Mouse (Mus musculus) gastrocnemius, adult 8-10 months (tissue): ENCODE results near the gene Lrrn4cl. TPM values are rescaled to one million over a fixed set of nuclear protein-coding genes. Genes with fewer than 3 reads are reported as not detected.
"Not testable (repeated sequence)": the region's sequence is repeated elsewhere in the genome, so short reads cannot be mapped to it uniquely, and the experiment has no call there.

Experiments used
- DNase-seq, 2 experiments: peaks; one replicate each; pipeline ENCODE4 v3.0.0; 2022; ENCODE audit warnings: low spot score in 2 of 2
- total RNA-seq, 4 experiments: library from RNA; stranded (reverse); gene quantifications; 2 replicates each; pipeline ENCODE4 v1.2.4; 2022

Gene Lrrn4cl
- 1 to 10 TPM; 5.3 to 8.8 (median 7.0) TPM for total RNA-seq

- peak; percentile 58 to 73 for DNase-seq
Measured at GRCm38 (mm10) chr19:8850402-8850901, at the start of gene Lrrn4cl. TSS of gene Lrrn4cl (plus strand) at chr19:8850768.

GRCm38 (mm10) chr19:8802130-8802821, 48.3 kb upstream of the Lrrn4cl start, which contains the start of gene Zbtb3:
TSS of gene Zbtb3 (plus strand) at chr19:8802555.
- peak; percentile 94 to 95 for DNase-seq

- DNase-seq, result no peak
Measured at GRCm38 (mm10) chr19:8803204-8803780, 47.3 kb upstream of the Lrrn4cl start.

- no peak for DNase-seq
Measured at GRCm38 (mm10) chr19:8803879-8804660, 46.5 kb upstream of the Lrrn4cl start.

GRCm38 (mm10) chr19:8806810-8807209, 43.8 kb upstream of the Lrrn4cl start:
- DNase-seq, result no peak

GRCm38 (mm10) chr19:8815812-8816211, 34.8 kb upstream of the Lrrn4cl start:
- DNase-seq, result no peak

- no peak for DNase-seq
Measured at GRCm38 (mm10) chr19:8817001-8817400, 33.6 kb upstream of the Lrrn4cl start.

- DNase-seq, result no peak
Measured at GRCm38 (mm10) chr19:8818301-8818798, 32.2 kb upstream of the Lrrn4cl start.

- peak; percentile 95 for DNase-seq
Measured at GRCm38 (mm10) chr19:8818801-8819595, 31.6 kb upstream of the Lrrn4cl start, which contains the start of gene Ttc9c. TSS of gene Ttc9c (minus strand) at chr19:8819333.

- peak; percentile 97 to 98 for DNase-seq
Measured at GRCm38 (mm10) chr19:8819596-8820423, 30.8 kb upstream of the Lrrn4cl start, which contains the start of gene Hnrnpul2. TSS of gene Hnrnpul2 (plus strand) at chr19:8820010.

GRCm38 (mm10) chr19:8820424-8820956, 30.1 kb upstream of the Lrrn4cl start:
- no peak for DNase-seq

- no peak for DNase-seq
Measured at GRCm38 (mm10) chr19:8821146-8821545, 29.4 kb upstream of the Lrrn4cl start.

GRCm38 (mm10) chr19:8822696-8823095, 27.9 kb upstream of the Lrrn4cl start:
- DNase-seq, result no peak

- no peak for DNase-seq
Measured at GRCm38 (mm10) chr19:8829660-8830059, 20.9 kb upstream of the Lrrn4cl start, which contains the start of gene AC129217.1. TSS of gene AC129217.1 (plus strand) at chr19:8829773.

GRCm38 (mm10) chr19:8830664-8831063, 19.9 kb upstream of the Lrrn4cl start:
- no peak for DNase-seq

GRCm38 (mm10) chr19:8831262-8831661, 19.3 kb upstream of the Lrrn4cl start:
- DNase-seq, result no peak

GRCm38 (mm10) chr19:8832971-8833370, 17.6 kb upstream of the Lrrn4cl start:
- no peak for DNase-seq

- not testable (repeated sequence) for DNase-seq
Measured at GRCm38 (mm10) chr19:8836327-8836726, 14.2 kb upstream of the Lrrn4cl start.

- peak; percentile 71 to 74 for DNase-seq
Measured at GRCm38 (mm10) chr19:8837251-8837791, 13.2 kb upstream of the Lrrn4cl start, which contains the start of gene Bscl2. TSS of gene Bscl2 (plus strand) at chr19:8837467.
